Mouse (Mus musculus) left cerebral cortex, adult 9 months (tissue): Measurements from ENCODE around the gene Fam180a.
"Not testable (repeated sequence)": the region's sequence is repeated elsewhere in the genome, so short reads cannot be mapped to it uniquely, and the experiment has no call there.

Experiments
- DNase-seq, 2 experiments: peaks; one replicate each; pipeline ENCODE4 v3.0.0; 2022; ENCODE audit warnings: low spot score in 2 of 2

Gene Fam180a

GRCm38 (mm10) chr6:35326111-35326515, at the start of gene Fam180a:
Gene Fam180a (minus strand): TSS chr6:35326141.
- peak in 1 of 2 experiments; percentile 33 for DNase-seq

GRCm38 (mm10) chr6:35374052-35374451, 48.1 kb upstream of the Fam180a start:
- DNase-seq = no peak

- no peak for DNase-seq
These were observed 44.4 kb upstream of the Fam180a start for GRCm38 (mm10) chr6:35370356-35370755.

DNA sequence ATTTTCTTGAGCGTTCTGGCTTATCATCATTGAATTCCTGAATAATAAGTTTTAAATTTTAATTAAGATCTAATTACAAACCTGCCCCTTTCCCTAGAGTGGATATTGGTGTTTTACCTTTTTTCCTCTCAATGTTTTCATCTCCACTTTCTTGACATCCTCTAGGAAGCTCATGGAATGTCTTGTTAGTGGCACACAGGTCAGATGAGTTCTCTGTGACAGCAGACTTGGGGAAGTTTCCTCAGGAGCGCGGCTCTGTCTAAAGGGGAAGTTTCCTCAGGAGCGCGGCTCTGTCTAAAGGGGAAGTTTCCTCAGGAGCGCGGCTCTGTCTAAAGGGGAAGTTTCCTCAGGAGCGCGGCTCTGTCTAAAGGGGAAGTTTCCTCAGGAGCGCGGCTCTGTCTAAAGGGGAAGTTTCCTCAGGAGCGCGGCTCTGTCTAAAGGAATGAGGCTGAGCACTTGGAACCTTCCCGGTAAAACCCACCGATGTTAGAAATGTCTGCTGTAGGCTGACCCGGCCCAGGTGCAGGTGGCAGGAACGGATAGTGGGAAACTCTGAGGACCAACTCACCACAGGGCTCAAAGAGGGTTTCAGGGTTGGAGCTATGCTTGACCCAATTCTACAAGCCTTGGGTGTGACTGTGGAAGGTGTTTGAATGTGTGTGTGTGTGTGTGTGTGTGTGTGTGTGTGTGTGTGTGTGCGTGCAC, 43.8 kb upstream of the Fam180a start:
- not testable (repeated sequence) for DNase-seq

GRCm38 (mm10) chr6:35362596-35362995, 36.7 kb upstream of the Fam180a start:
- DNase-seq = no peak

DNA sequence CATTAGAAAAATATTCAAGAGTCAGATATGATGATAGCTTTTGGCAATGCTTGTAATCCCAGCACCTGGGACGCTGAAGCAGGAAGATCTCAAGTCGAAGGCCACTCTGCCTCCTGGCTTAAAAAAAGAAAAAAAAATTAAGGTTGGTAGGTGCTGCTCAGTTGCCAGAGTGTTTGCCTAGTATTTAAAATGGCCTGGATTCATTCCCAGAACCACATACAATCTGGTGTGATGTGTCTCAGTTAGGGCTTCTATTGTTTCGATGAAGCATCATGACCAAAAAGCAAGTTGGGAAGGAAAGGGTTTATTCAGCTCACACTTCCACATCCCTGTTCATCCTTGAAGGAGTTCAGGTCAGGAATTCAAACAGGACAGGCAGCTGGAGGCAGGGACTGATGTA, 29.4 kb upstream of the Fam180a start:
- DNase-seq = no peak

DNA sequence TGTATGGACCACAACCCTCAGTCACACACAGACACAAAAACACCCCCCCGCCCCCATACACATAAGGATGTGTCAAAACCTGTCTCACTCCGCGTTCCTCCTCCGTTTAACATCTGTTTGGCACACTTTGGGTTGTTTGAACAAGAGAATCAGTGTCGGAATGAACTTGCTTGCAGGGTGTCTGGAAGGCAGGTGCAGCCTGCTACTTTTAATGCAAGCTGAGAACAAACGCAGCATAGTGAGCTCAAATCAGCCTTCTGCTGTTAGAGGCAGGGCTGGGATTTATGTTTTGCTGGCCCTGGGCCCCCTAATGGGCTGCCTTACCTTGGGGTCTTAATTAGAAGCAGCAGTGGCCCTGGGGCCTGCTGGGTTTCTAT, 28.7 kb upstream of the Fam180a start:
- no peak for DNase-seq

DNA sequence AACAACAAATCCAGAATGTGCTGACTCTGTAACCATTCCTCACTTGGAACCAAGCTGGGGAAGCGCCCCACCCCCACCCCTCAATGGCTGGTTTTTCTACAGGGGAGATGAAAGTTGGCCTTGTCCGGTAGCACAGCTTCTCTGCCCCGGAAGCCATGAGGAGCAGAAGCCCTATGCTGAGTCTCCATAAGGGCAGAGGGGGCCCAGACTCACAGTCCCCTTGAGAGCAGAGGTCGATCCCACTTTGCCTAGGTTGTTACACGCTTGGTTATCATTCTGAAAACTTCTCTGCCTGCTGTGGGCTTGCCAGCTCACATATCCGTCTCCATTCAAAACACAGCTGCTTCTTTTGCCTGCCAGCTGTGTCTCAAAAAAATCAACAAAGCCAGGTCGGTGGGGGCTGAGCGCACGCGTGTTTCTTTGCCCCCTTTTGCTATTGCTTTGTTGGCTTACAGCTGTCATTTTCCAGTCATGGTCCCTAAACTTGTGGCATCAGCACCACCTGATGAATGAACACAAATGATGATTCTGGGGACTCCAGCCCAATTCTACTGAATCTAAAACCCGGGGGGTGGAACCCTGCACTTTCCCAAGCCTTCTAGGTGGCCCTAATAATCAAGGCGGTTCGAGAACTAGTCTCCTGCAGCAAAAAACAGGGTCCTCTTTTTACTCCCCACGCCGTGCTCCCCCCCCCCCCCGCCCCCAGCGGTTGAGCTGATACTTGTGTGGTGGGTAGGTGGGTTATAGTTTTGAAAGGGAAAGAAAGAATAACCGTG, 28.1 kb upstream of the Fam180a start:
- DNase-seq = no peak

DNA sequence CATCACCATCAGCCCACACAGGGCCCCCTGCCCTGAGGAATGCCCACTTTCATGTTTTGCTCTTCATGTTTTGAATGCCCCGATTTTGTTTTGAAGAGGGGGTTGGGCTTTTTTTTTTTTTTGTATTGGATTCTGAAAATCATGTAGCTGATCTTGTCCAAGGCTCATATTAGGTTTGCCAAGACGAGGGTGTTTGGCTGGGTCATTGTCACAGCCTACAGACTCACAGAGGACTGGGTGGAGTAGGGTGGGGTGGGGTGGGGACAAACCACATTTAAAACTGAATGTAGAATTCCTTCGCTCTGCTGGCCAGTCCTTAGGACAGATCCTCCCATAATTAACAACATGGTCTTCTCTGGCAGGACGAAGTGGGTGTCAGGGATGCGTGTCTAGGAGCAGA, 27.5 kb upstream of the Fam180a start:
- DNase-seq = no peak

DNA sequence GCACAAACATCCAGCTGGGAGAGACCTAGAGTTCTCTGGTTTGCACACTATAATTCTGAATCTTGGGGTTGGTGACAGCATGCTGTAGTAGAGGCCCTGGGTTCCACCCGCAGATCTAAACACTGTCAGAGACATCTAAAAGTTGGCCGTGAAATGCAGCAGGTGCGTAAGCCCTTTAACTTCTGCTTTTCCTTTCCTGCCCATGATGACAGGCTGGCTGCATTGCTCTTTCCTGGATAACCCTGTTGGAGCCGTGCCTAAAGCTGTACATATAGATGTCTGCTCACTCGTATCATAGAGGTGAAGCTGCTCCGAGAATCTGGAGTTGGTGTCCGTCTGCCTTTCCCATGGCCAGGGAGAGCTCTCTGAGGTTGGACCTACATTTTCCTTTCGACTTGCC, 26.9 kb upstream of the Fam180a start:
- no peak for DNase-seq

DNA sequence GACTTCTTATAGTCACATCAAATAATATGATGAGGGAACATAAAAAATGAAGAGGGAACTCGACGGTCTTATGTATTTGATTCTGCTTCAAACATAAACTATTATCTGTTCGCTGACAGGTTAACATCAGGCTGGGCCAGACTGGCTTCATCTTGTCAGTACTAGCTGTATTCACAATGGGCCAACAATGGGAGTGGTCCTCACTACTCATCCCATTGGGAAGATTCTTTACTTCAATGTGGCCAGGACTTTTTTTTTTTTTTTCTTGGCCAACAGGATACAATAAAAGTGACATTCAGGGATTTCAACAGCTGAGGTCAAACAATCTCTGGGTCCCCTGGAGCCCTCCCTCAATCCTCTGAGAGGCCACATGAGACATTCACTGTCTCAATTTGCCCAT, 25.9 kb upstream of the Fam180a start:
- no peak for DNase-seq

GRCm38 (mm10) chr6:35349784-35350183, 23.8 kb upstream of the Fam180a start:
- DNase-seq = no peak

DNA sequence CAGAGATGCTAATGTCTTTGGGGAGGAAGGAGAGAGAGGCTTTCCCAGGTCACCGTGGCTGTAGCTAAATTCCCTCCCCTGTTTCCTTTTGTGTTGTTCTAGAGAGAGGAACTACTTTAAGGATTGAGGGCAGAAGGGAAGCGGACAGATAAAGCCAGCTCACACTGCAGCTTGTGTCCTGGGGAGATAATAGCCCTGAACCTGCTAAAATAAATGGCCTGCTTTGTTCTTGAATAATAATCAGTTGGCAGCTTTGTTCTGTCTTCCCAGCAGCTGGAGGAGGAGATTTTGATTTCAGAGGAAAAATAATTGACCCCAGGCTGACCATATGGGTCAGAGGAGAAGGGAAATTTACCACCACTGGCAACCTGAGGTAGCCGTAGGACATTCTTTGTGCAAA, 12.7 kb upstream of the Fam180a start:
- no peak for DNase-seq

DNA sequence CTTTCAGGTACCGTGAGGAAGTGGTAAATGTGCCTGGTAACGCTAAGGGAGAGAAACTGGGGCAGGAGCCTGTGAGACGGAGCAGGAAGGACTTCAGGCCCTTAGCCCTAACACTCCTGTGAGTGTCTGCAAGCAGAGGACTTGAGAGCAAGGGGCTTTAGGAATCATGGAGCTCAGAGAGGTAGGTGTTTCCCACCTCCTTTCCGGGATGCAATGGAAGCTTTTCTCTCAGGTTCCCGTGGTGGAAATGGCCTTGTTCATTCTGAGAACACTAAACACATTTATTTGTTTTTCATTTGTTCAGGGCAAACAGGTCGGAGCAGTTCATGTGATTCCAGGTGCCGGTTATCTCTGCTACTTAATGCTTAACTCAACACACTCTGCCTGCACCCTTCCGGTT, 11.9 kb upstream of the Fam180a start:
- DNase-seq = no peak

- no peak for DNase-seq
These were observed 9.5 kb upstream of the Fam180a start for GRCm38 (mm10) chr6:35335452-35335851.

DNA sequence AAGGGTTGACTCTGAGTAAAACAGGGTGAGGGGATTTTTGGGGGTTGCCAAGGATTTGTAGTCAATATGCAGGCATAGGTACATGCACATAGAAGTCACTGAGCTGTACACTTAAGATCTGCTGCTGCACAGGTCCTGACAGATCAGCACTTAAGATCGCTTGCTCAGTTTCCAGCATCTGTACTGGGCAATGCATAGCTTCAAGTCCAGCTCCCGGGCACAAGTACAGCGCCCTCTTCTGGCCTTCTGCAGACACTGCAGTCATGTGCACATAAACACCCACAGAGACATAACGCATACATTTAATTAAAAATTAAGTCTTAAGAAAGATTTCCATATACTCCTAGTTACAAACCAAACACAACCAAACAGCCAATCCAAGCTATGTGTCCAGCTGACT, 8.3 kb upstream of the Fam180a start:
- DNase-seq = no peak

- DNase-seq = no peak
These were observed 7.7 kb upstream of the Fam180a start for GRCm38 (mm10) chr6:35333632-35334031.

- no peak for DNase-seq
These were observed 4.9 kb upstream of the Fam180a start for GRCm38 (mm10) chr6:35330834-35331233.

DNA sequence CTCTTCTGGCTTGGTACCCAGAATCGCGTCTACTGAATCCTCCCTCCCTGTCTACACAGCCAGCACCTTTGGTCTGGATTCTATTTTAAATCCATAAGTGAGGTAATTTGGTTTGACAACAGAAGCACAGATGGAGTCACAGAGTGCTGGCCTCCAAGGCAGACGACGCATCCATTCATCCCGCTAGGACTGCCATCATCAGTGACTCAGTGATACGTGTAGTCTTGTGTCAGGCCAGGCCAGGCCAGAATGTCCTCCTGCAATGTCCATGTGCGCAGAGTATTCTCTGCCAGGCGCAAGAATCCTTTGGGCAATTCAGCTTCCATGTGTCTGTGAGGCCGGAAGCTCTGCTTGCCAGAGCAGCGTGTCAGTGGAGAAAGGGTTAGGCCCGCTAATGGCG, 4.0 kb upstream of the Fam180a start:
- no peak for DNase-seq

GRCm38 (mm10) chr6:35324306-35324705, 1.6 kb downstream of the Fam180a start:
- DNase-seq = no peak

GRCm38 (mm10) chr6:35323046-35323445, 2.9 kb downstream of the Fam180a start:
- no peak for DNase-seq

GRCm38 (mm10) chr6:35321105-35321504, 4.8 kb downstream of the Fam180a start:
- DNase-seq = no peak

GRCm38 (mm10) chr6:35319850-35320249, 6.1 kb downstream of the Fam180a start:
- DNase-seq = no peak
